Mouse (Mus musculus) heart, postnatal 0 days (tissue): Measurements from ENCODE around the gene Gabbr2.

Source experiments
- CTCF ChIP-seq: IDR thresholded peaks from 2 replicates; pipeline ENCODE4 v1.5.1; 2016; ENCODE audit warnings: antibody characterized with exemption, control low read depth, low read depth
- EP300 ChIP-seq: IDR thresholded peaks from 2 replicates; pipeline ENCODE4 v1.6.1; 2016; ENCODE audit warnings: antibody characterized with exemption, low read depth

GRCm38 (mm10) chr4:46858899-46859298 is 132.8 kb downstream of the Gabbr2 start:
- no peak for TF ChIP-seq EP300
- peak; percentile 48 for TF ChIP-seq CTCF
